Mouse (Mus musculus): ENCODE measurements at regions not wholly inside any gene's neighbourhood (a gene's known extent, or its start where the extent isn't known, plus 50 kb on each side); places are given as distances from the start of the nearest gene placed in this dataset.

DNA sequence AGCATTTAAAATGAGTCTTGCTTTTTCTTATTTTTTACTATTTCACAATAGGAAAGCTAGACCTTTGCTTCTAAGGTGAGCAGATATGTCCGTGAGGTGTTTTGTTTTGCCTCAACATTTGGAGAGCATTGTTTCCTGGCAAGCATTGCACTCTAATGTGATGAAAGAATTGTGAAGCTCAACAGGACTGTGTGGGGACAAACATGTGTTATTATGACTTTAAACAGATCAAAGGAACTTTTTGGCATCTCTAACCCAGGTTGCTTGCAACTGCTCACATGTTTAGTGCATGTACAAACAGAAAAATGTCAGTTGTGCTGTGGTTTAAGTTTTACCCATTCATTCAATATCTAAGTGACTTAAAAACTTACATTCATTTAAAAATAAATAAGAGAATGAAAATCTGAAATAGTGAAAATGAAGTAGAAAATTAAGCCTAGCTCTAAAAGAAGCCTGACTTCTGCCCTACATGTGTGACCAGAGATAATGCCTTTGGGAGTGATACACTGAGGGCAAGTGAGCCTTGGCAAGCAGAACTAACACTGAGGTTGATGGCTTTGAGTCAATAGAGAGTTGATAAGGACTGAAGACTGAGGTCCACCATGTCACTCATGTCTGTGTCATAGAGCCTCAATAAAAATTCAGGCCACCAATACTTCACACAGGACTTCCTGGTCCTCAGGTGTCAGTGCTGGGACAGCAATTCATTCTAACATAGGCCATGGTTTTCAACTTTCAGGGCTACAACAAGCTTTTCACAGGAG lies 243.6 kb downstream of the Rnf152 start:
- H3K27ac ChIP-seq (ENCODE audit: low read depth, low read length) = no peak overlapping the region
- H3K27me3 ChIP-seq (ENCODE audit: control insufficient read depth, insufficient read depth, low read length) = no peaks in the 10 kb centered on the region
- no peak overlapping the region for H3K4me3 ChIP-seq (ENCODE audit: low read depth, low read length)
- WGBS (ENCODE audit: insufficient replicate concordance) = 78% methylated on average over 1 of the region's 1 CpGs
- H3K9ac ChIP-seq (ENCODE audit: low read depth, low read length) = no peak overlapping the region
- H3K36me3 ChIP-seq (ENCODE audit: control insufficient read depth, insufficient read depth, low read length) = no peaks in the 10 kb centered on the region
- no peak overlapping the region for H3K4me2 ChIP-seq
- H3K4me1 ChIP-seq (ENCODE audit: control insufficient read depth, insufficient read depth, low read length) = no peaks in the 10 kb centered on the region
- no peak for ATAC-seq (replicated peaks; ENCODE audit: insufficient number of reproducible peaks, low FRiP score, low TSS enrichment)
- H3K9me3 ChIP-seq (replicated peaks; ENCODE audit: control insufficient read depth, low read length) = no peaks in the 10 kb centered on the region

DNA sequence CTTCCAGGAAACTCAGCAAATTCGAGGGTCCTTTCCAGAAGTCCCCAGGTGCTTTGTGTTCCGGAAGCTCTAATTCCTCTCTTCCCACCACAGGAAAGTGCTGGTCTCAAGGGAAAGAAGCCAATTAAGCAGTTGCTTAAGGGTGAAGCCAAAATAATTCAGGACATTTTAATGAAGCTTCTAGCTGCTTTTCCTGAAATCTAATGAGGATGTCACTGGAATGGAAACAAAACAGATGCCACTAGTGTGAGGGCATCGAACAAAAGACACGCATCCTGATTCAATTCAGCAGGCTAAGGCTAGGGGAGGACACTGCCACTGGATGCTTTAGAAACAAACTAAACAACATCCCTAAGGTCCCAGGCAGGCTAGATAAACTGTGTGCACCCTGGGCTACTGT lies 245.3 kb downstream of the Rnf152 start:
- Histone ChIP-seq H3K9ac (ENCODE audit: low read depth, low read length) (no peak overlapping the region), H3K4me2 (no peak overlapping the region), H3K9me3 (replicated peaks; ENCODE audit: control insufficient read depth, low read length) (no peaks in the 10 kb centered on the region), H3K4me3 (ENCODE audit: low read depth, low read length) (no peak overlapping the region), H3K27ac (ENCODE audit: low read depth, low read length) (no peak overlapping the region), H3K27me3 (ENCODE audit: control insufficient read depth, insufficient read depth, low read length) (no peaks in the 10 kb centered on the region), H3K36me3 (ENCODE audit: control insufficient read depth, insufficient read depth, low read length) (no peaks in the 10 kb centered on the region), H3K4me1 (ENCODE audit: control insufficient read depth, insufficient read depth, low read length) (no peaks in the 10 kb centered on the region)
- 69% methylated on average over 4 of the region's 4 CpGs for WGBS (ENCODE audit: insufficient replicate concordance)
- no peak for ATAC-seq (replicated peaks; ENCODE audit: insufficient number of reproducible peaks, low FRiP score, low TSS enrichment)

DNA sequence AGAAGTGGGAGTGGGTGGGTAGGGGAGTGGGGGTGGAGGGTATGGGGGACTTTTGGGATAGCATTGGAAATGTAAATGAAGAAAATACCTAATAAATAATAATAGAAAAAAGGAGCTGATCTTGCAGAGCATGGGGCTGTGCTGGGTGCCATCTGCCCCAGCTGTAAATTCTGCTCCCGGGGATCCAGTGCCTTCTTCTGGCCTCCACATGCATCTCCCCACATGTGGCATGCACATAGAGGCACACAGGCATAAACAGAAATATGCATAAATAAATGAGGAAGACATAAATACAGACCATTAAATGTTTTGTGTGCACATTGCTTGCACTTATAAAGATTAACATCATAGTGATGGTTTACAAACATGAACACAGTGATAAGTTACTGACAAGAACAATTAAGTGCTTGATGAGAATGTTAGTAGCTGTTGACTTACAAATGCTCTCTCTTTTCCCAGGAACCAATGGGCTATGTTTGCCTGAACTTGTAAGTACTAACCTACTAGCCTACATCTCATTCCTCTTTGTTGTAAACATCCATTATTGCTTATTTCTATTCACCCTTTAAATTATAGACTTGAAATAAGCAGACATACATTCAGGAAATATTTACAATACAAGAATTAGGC lies 245.8 kb downstream of the Rnf152 start:
- H3K4me1 ChIP-seq (ENCODE audit: control insufficient read depth, insufficient read depth, low read length) = no peaks in the 10 kb centered on the region
- WGBS (ENCODE audit: insufficient replicate concordance) = 95% methylated on average over 1 of the region's 1 CpGs
- ATAC-seq (replicated peaks; ENCODE audit: insufficient number of reproducible peaks, low FRiP score, low TSS enrichment) = no peak
- no peaks in the 10 kb centered on the region for H3K9me3 ChIP-seq (replicated peaks; ENCODE audit: control insufficient read depth, low read length)
- no peak overlapping the region for H3K4me3 ChIP-seq (ENCODE audit: low read depth, low read length)
- H3K27me3 ChIP-seq (ENCODE audit: control insufficient read depth, insufficient read depth, low read length) = no peaks in the 10 kb centered on the region
- no peak overlapping the region for H3K27ac ChIP-seq (ENCODE audit: low read depth, low read length)
- H3K36me3 ChIP-seq (ENCODE audit: control insufficient read depth, insufficient read depth, low read length) = no peaks in the 10 kb centered on the region
- no peak overlapping the region for H3K9ac ChIP-seq (ENCODE audit: low read depth, low read length)
- H3K4me2 ChIP-seq = no peak overlapping the region

DNA sequence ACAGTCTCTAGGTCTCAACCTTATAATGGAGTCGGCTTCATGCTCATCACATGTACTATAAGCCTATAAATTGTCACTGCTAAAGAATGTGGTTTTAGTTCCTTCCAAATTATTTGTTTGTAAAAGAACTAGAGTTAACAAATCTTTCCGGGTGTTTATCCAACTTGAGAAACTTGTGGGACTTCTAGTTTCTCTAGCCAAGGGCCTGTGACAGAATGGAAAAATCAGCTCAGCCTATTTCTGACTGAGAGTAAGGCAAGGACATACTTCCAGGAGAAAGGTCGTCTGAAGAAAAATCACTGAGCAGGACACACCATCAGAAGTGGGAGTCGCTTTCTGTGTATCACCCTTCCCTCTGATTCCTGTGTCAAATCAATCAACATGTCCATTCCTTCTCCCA lies 248.7 kb downstream of the Rnf152 start:
- no peaks in the 10 kb centered on the region for H3K9me3 ChIP-seq (replicated peaks; ENCODE audit: control insufficient read depth, low read length)
- H3K27me3 ChIP-seq (ENCODE audit: control insufficient read depth, insufficient read depth, low read length) = no peaks in the 10 kb centered on the region
- no peaks in the 10 kb centered on the region for H3K36me3 ChIP-seq (ENCODE audit: control insufficient read depth, insufficient read depth, low read length)
- WGBS (ENCODE audit: insufficient replicate concordance) = 48% methylated on average over 4 of the region's 4 CpGs
- no peak overlapping the region for H3K4me2 ChIP-seq
- no peaks in the 10 kb centered on the region for H3K4me1 ChIP-seq (ENCODE audit: control insufficient read depth, insufficient read depth, low read length)
- H3K27ac ChIP-seq (ENCODE audit: low read depth, low read length) = no peak overlapping the region
- no peak overlapping the region for H3K9ac ChIP-seq (ENCODE audit: low read depth, low read length)
- H3K4me3 ChIP-seq (ENCODE audit: low read depth, low read length) = no peak overlapping the region
- ATAC-seq (replicated peaks; ENCODE audit: insufficient number of reproducible peaks, low FRiP score, low TSS enrichment) = no peak

DNA sequence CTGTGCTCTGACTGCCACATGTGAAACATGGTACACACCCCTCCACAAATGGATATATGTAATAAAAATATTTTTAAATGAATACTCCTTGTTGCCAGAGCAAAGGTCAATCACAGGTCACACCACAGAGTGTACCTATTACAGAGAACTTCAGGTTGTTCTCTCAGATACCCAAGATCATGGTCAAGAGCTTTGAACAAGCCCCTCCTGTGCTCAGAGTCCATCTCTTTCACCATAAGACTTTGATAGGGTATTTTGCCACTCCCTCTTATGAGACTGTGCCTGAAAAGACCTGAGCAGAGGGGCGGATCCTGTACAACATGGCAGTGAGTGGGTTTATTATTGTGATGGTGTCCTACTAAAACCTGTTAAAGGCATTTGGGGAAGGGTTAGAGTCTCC lies 249.3 kb downstream of the Rnf152 start:
- Histone ChIP-seq H3K4me1 (ENCODE audit: control insufficient read depth, insufficient read depth, low read length) (no peaks in the 10 kb centered on the region), H3K9ac (ENCODE audit: low read depth, low read length) (no peak overlapping the region), H3K27ac (ENCODE audit: low read depth, low read length) (no peak overlapping the region), H3K27me3 (ENCODE audit: control insufficient read depth, insufficient read depth, low read length) (no peaks in the 10 kb centered on the region), H3K4me2 (no peak overlapping the region), H3K4me3 (ENCODE audit: low read depth, low read length) (no peak overlapping the region), H3K36me3 (ENCODE audit: control insufficient read depth, insufficient read depth, low read length) (no peaks in the 10 kb centered on the region), H3K9me3 (replicated peaks; ENCODE audit: control insufficient read depth, low read length) (no peaks in the 10 kb centered on the region)
- 63% methylated on average over 1 of the region's 1 CpGs for WGBS (ENCODE audit: insufficient replicate concordance)
- ATAC-seq (replicated peaks; ENCODE audit: insufficient number of reproducible peaks, low FRiP score, low TSS enrichment) = no peak

DNA sequence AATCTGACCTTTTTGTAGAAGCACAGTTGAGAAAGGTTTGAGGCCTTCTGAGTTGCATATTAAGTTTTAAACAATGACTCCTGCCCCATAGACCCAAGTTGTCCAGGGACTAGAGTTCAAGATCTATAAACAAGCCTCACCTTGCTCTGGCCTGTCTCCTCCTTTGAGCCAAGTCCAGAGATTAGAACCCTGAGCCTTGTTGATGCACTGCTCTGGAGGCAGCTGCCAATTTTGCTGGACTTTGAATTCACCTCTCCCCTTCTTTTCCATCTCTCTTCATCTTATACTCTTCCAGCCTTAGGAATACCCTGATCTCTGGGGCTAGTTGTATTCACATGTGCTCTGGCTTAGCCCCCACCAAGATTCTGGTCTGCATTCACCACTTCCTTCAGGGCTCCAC lies 251.3 kb downstream of the Rnf152 start:
- no peaks in the 10 kb centered on the region for H3K27me3 ChIP-seq (ENCODE audit: control insufficient read depth, insufficient read depth, low read length)
- ATAC-seq (replicated peaks; ENCODE audit: insufficient number of reproducible peaks, low FRiP score, low TSS enrichment) = no peak
- H3K4me2 ChIP-seq = no peak overlapping the region
- no peaks in the 10 kb centered on the region for H3K4me1 ChIP-seq (ENCODE audit: control insufficient read depth, insufficient read depth, low read length)
- H3K36me3 ChIP-seq (ENCODE audit: control insufficient read depth, insufficient read depth, low read length) = no peaks in the 10 kb centered on the region
- H3K4me3 ChIP-seq (ENCODE audit: low read depth, low read length) = no peak overlapping the region
- H3K9ac ChIP-seq (ENCODE audit: low read depth, low read length) = no peak overlapping the region
- no peak overlapping the region for H3K27ac ChIP-seq (ENCODE audit: low read depth, low read length)
- no peaks in the 10 kb centered on the region for H3K9me3 ChIP-seq (replicated peaks; ENCODE audit: control insufficient read depth, low read length)

DNA sequence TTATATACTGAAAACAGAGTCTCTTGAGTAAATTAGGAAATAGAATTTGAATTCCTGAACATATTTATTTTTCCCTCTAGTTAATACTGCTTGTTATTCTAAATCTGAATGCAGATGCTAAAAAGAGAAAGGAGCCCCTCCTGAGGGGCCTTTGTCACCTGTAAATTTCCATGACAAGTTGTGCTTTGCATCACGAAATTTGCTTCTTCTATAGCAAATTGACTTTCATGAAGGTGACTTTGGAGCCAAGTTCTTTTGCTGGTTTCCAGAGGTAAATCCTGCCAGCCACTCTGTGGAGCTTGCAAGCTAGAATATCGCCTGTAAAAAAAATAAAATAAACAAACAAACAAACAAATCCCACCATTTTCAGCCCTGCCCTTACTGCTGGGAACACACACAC lies 261.4 kb downstream of the Rnf152 start:
- H3K36me3 ChIP-seq (ENCODE audit: control insufficient read depth, insufficient read depth, low read length) = no peaks in the 10 kb centered on the region
- H3K4me2 ChIP-seq = no peak overlapping the region
- H3K4me3 ChIP-seq (ENCODE audit: low read depth, low read length) = no peak overlapping the region
- no peak for ATAC-seq (replicated peaks; ENCODE audit: insufficient number of reproducible peaks, low FRiP score, low TSS enrichment)
- H3K27me3 ChIP-seq (ENCODE audit: control insufficient read depth, insufficient read depth, low read length) = no peaks in the 10 kb centered on the region
- H3K4me1 ChIP-seq (ENCODE audit: control insufficient read depth, insufficient read depth, low read length) = no peaks in the 10 kb centered on the region
- H3K9me3 ChIP-seq (replicated peaks; ENCODE audit: control insufficient read depth, low read length) = no peaks in the 10 kb centered on the region
- WGBS (ENCODE audit: insufficient replicate concordance) = 45% methylated on average over 2 of the region's 2 CpGs
- no peak overlapping the region for H3K9ac ChIP-seq (ENCODE audit: low read depth, low read length)
- H3K27ac ChIP-seq (ENCODE audit: low read depth, low read length) = no peak overlapping the region

DNA sequence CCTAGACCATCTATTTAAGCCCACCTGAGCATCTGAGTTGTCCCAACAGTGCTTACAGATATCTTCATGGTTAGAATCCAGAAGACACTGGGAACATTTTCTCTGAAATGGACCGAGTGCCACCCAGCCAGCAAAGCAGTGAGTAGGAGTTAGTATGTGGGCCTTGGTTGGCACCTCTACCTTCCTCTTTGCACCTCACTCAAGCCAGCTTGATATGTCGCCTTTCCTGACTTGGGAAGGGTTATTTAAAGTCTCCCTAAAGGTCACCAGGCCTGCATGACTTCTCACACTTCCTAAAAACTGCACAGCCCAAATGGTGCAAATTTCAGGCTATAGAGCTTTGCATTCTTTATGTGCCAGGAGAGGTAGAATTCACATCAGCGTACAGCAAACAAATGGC lies 262.0 kb downstream of the Rnf152 start:
- Histone ChIP-seq H3K4me3 (ENCODE audit: low read depth, low read length) (no peak overlapping the region), H3K27ac (ENCODE audit: low read depth, low read length) (no peak overlapping the region), H3K9me3 (replicated peaks; ENCODE audit: control insufficient read depth, low read length) (no peaks in the 10 kb centered on the region), H3K9ac (ENCODE audit: low read depth, low read length) (no peak overlapping the region), H3K4me1 (ENCODE audit: control insufficient read depth, insufficient read depth, low read length) (no peaks in the 10 kb centered on the region), H3K36me3 (ENCODE audit: control insufficient read depth, insufficient read depth, low read length) (no peaks in the 10 kb centered on the region), H3K4me2 (no peak overlapping the region), H3K27me3 (ENCODE audit: control insufficient read depth, insufficient read depth, low read length) (no peaks in the 10 kb centered on the region)
- 79% methylated on average over 3 of the region's 3 CpGs for WGBS (ENCODE audit: insufficient replicate concordance)
- ATAC-seq (replicated peaks; ENCODE audit: insufficient number of reproducible peaks, low FRiP score, low TSS enrichment) = no peak

DNA sequence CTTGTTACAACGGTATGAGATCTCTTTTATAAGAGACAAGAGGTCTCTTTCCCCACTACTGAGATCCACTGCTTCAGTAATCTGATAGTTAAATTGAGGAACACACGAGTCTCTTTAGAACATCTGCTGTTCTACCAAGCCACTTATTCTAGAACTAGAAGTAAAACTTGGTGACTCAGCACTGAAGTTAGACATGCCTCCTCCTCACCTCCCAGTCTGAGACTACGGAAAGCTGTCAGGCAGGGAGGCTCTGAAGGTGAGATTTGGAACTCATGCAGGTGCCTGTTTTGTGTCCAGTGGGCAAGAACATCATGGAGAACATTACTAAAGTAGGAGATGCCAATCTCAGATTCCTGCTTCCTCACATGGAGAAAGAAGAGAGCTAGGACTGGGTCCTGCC lies 262.6 kb downstream of the Rnf152 start:
- H3K9ac ChIP-seq (ENCODE audit: low read depth, low read length) = no peak overlapping the region
- H3K4me1 ChIP-seq (ENCODE audit: control insufficient read depth, insufficient read depth, low read length) = no peaks in the 10 kb centered on the region
- no peak overlapping the region for H3K27ac ChIP-seq (ENCODE audit: low read depth, low read length)
- 73% methylated on average over 3 of the region's 3 CpGs for WGBS (ENCODE audit: insufficient replicate concordance)
- H3K36me3 ChIP-seq (ENCODE audit: control insufficient read depth, insufficient read depth, low read length) = no peaks in the 10 kb centered on the region
- H3K4me2 ChIP-seq = no peak overlapping the region
- no peak for ATAC-seq (replicated peaks; ENCODE audit: insufficient number of reproducible peaks, low FRiP score, low TSS enrichment)
- H3K27me3 ChIP-seq (ENCODE audit: control insufficient read depth, insufficient read depth, low read length) = no peaks in the 10 kb centered on the region
- H3K9me3 ChIP-seq (replicated peaks; ENCODE audit: control insufficient read depth, low read length) = no peaks in the 10 kb centered on the region
- H3K4me3 ChIP-seq (ENCODE audit: low read depth, low read length) = no peak overlapping the region

Measured in heart, embryonic 11.5 days (tissue).